Mouse (Mus musculus) midbrain, embryonic 16.5 days (tissue): Measurements from ENCODE around the gene Sergef. TPM values are rescaled to one million over a fixed set of nuclear protein-coding genes. Genes with fewer than 3 reads are reported as not detected.

Experiments
- ATAC-seq: fragments of 200-750 bp; cut with Nextera tagmentation; 2 replicates; pipeline ENCODE4 v1.8.0; 2017; ENCODE audit warnings: moderate TSS enrichment
- H3K27ac ChIP-seq: fragments of 300-500 bp; sonication (generic); 2 replicates; pipeline ENCODE4 v1.5.1; 2014; ENCODE audit warnings: mild to moderate bottlenecking, low read length, mixed read lengths
- H3K27me3 ChIP-seq: fragments of 300-500 bp; sonication (generic); 2 replicates; pipeline ENCODE4 v1.6.1; 2014; ENCODE audit warnings: low read depth, low read length, mixed read lengths; ENCODE audit not compliant: control insufficient read depth, insufficient read depth
- H3K36me3 ChIP-seq: fragments of 300-500 bp; sonication (generic); 2 replicates; pipeline ENCODE4 v1.6.1; 2014; ENCODE audit warnings: mild to moderate bottlenecking, low read length, moderate library complexity, mixed read lengths; ENCODE audit not compliant: control insufficient read depth, insufficient read depth
- H3K4me1 ChIP-seq: fragments of 300-500 bp; sonication (generic); 2 replicates; pipeline ENCODE4 v1.6.1; 2014; ENCODE audit warnings: mild to moderate bottlenecking, low read length, mixed read lengths; ENCODE audit not compliant: control insufficient read depth, insufficient read depth
- H3K4me2 ChIP-seq: fragments of 300-500 bp; sonication (generic); 2 replicates; pipeline ENCODE4 v1.6.1; 2014; ENCODE audit warnings: mild to moderate bottlenecking, low read length, mixed read lengths
- H3K4me3 ChIP-seq: fragments of 300-500 bp; sonication (generic); 2 replicates; pipeline ENCODE4 v1.5.1; 2014; ENCODE audit warnings: low read depth, mild to moderate bottlenecking, low read length, moderate library complexity, mixed read lengths
- H3K9ac ChIP-seq: fragments of 300-500 bp; sonication (generic); 2 replicates; pipeline ENCODE4 v1.6.1; 2014; ENCODE audit warnings: low read depth, low read length, mixed read lengths
- H3K9me3 ChIP-seq: fragments of 300-500 bp; sonication (generic); replicated peaks from 2 replicates; pipeline ENCODE4 v1.6.1; 2014; ENCODE audit warnings: mild to moderate bottlenecking, low read length, mixed read lengths; ENCODE audit not compliant: control insufficient read depth, poor library complexity, severe bottlenecking
- WGBS: fragments of 180-500 bp; shearing (Covaris S2); extraction: QIAGEN DNeasy Blood & Tissue Kit; methylation state at CpG from one replicate; pipeline ENCODE4 v1.1.7; 2014; 5-methylcytosine and 5-hydroxymethylcytosine counted together
- polyA plus RNA-seq: library from polyadenylated mRNA; unstranded; fragments of >200 nt; fragmentation: Nextera tagmentation; extraction: Ambion mirVana; gene quantifications from 2 replicates; pipeline ENCODE4 v1.2.1, GENCODE M21; 2015

Gene Sergef
- polyA plus RNA-seq, 1 experiment from 2014 or later: 45.8 TPM

- 8% methylated on average over 10 of the region's 10 CpGs for WGBS
- Histone ChIP-seq H3K27ac (peak overlapping the region; percentile 78), H3K4me3 (no peak overlapping the region), H3K4me2 (no peak overlapping the region), H3K4me1 (peaks cover 22% of the 10 kb centered on the region), H3K27me3 (no peaks in the 10 kb centered on the region), H3K36me3 (0 out of 2 replicates have a peak, but pooled peaks cover 4% of the 10 kb centered on the region), H3K9ac (peak overlapping the region; percentile 7; the same call in 1 of the 2 replicates), H3K9me3 (no peaks in the 10 kb centered on the region)
- ATAC-seq: peak; percentile 90
These were observed 185.5 kb downstream of the Sergef start for GRCm38 (mm10) chr7:46453930-46454679.

GRCm38 (mm10) chr7:46448922-46449645 lies 190.5 kb downstream of the Sergef start:
- H3K9ac ChIP-seq: no peak overlapping the region
- H3K27me3 ChIP-seq: no peaks in the 10 kb centered on the region
- no peaks in the 10 kb centered on the region for H3K9me3 ChIP-seq
- H3K4me2 ChIP-seq: no peak overlapping the region
- peaks cover 28% of the 10 kb centered on the region for H3K4me1 ChIP-seq
- ATAC-seq: peak; percentile 23; the same call in 1 of the 2 replicates
- no peaks in the 10 kb centered on the region for H3K36me3 ChIP-seq
- peak overlapping the region; percentile 63 for H3K27ac ChIP-seq
- no peak overlapping the region for H3K4me3 ChIP-seq
- WGBS: 43% methylated on average over 6 of the region's 6 CpGs

- Histone ChIP-seq H3K9ac (no peak overlapping the region), H3K9me3 (no peaks in the 10 kb centered on the region), H3K27ac (peak overlapping the region; percentile 26), H3K4me2 (no peak overlapping the region), H3K4me3 (no peak overlapping the region), H3K27me3 (no peaks in the 10 kb centered on the region), H3K36me3 (peaks cover under 1% of the 10 kb centered on the region; the same call in 1 of the 2 replicates), H3K4me1 (peaks cover 22% of the 10 kb centered on the region)
- ATAC-seq: 0 out of 2 replicates have a peak, but pooled peaks have one; percentile 27
- WGBS: 47% methylated on average over 9 of the region's 9 CpGs
These were observed 192.0 kb downstream of the Sergef start for GRCm38 (mm10) chr7:46447473-46448165.

GRCm38 (mm10) chr7:46445896-46446295 lies 193.7 kb downstream of the Sergef start:
- 84% methylated on average over 6 of the region's 6 CpGs for WGBS
- peaks cover 4% of the 10 kb centered on the region; the same call in 1 of the 2 replicates for H3K36me3 ChIP-seq
- no peak overlapping the region for H3K9ac ChIP-seq
- H3K27ac ChIP-seq: no peak overlapping the region
- H3K4me3 ChIP-seq: no peak overlapping the region
- H3K4me1 ChIP-seq: peaks cover 22% of the 10 kb centered on the region
- no peaks in the 10 kb centered on the region for H3K27me3 ChIP-seq
- no peaks in the 10 kb centered on the region for H3K9me3 ChIP-seq
- no peak overlapping the region for H3K4me2 ChIP-seq
- no peak for ATAC-seq

GRCm38 (mm10) chr7:46443163-46443562 lies 196.4 kb downstream of the Sergef start:
- ATAC-seq: no peak
- no peak overlapping the region for H3K4me2 ChIP-seq

GRCm38 (mm10) chr7:46438537-46439141 lies 201.0 kb downstream of the Sergef start:
- no peaks in the 10 kb centered on the region for H3K4me1 ChIP-seq
- H3K36me3 ChIP-seq: peaks cover 11% of the 10 kb centered on the region; the same call in 1 of the 2 replicates
- H3K4me2 ChIP-seq: no peak overlapping the region
- H3K4me3 ChIP-seq: no peak overlapping the region
- H3K27me3 ChIP-seq: no peaks in the 10 kb centered on the region
- no peaks in the 10 kb centered on the region; the same call in 1 of the 2 replicates for H3K9me3 ChIP-seq
- no peak overlapping the region for H3K9ac ChIP-seq
- H3K27ac ChIP-seq: no peak overlapping the region
- no peak for ATAC-seq
- WGBS: 67% methylated on average over 9 of the region's 9 CpGs

More at GRCm38 (mm10) chr7:46443163-46443562, 196.4 kb downstream of the Sergef start:
- Histone ChIP-seq H3K27me3 (no peaks in the 10 kb centered on the region), H3K9ac (no peak overlapping the region), H3K27ac (no peak overlapping the region), H3K36me3 (peaks cover 4% of the 10 kb centered on the region; the same call in 1 of the 2 replicates), H3K4me3 (no peak overlapping the region), H3K4me1 (peaks cover 10% of the 10 kb centered on the region; the same call in 1 of the 2 replicates), H3K9me3 (no peaks in the 10 kb centered on the region)
- 85% methylated on average over 10 of the region's 10 CpGs for WGBS

GRCm38 (mm10) chr7:46435833-46436232 lies 203.8 kb downstream of the Sergef start:
- H3K27ac ChIP-seq: no peak overlapping the region
- peaks cover 7% of the 10 kb centered on the region; the same call in 1 of the 2 replicates for H3K36me3 ChIP-seq
- H3K9ac ChIP-seq: no peak overlapping the region
- no peak overlapping the region for H3K4me3 ChIP-seq
- H3K4me2 ChIP-seq: no peak overlapping the region
- no peaks in the 10 kb centered on the region; the same call in 1 of the 2 replicates for H3K9me3 ChIP-seq
- ATAC-seq: no peak
- no peaks in the 10 kb centered on the region for H3K4me1 ChIP-seq
- WGBS: 91% methylated on average over 5 of the region's 5 CpGs
- H3K27me3 ChIP-seq: no peaks in the 10 kb centered on the region

GRCm38 (mm10) chr7:46433874-46434273 lies 205.7 kb downstream of the Sergef start:
- Histone ChIP-seq H3K36me3 (peaks cover 7% of the 10 kb centered on the region; the same call in 1 of the 2 replicates), H3K27me3 (no peaks in the 10 kb centered on the region), H3K9me3 (no peaks in the 10 kb centered on the region; the same call in 1 of the 2 replicates), H3K9ac (no peak overlapping the region), H3K4me1 (no peaks in the 10 kb centered on the region), H3K4me3 (no peak overlapping the region), H3K27ac (no peak overlapping the region), H3K4me2 (no peak overlapping the region)
- 34% methylated on average over 5 of the region's 5 CpGs for WGBS
- ATAC-seq: peak; percentile 29; the same call in 1 of the 2 replicates
